Mouse (Mus musculus) G1E (cell line): ENCODE measurements around the gene Igfbp5. TPM values are rescaled to one million over a fixed set of nuclear protein-coding genes. Genes with fewer than 3 reads are reported as not detected.
A peak's percentile ranks its signal among the peaks of the same experiment; 100 is the strongest.

ENCODE experiments used
- ATAC-seq: 2 replicates; pipeline ENCODE4 v1.8.0; 2016; ENCODE audit warnings: mild to moderate bottlenecking; ENCODE audit not compliant: insufficient number of reproducible peaks, poor library complexity, low FRiP score, severe bottlenecking; ENCODE audit errors: extremely low read depth
- DNase-seq: peaks from one replicate; pipeline ENCODE4 v3.0.0; 2012; ENCODE audit warnings: low spot score
- H3K27me3 ChIP-seq: 2 replicates; pipeline ENCODE4 v1.6.1; 2012; ENCODE audit warnings: mild to moderate bottlenecking, low read length, inconsistent platforms; ENCODE audit not compliant: insufficient read depth
- H3K36me3 ChIP-seq: replicated peaks from 2 replicates; pipeline ENCODE3; 2012; ENCODE audit warnings: mild to moderate bottlenecking, inconsistent platforms
- H3K4me1 ChIP-seq: 2 replicates; pipeline ENCODE4 v1.6.1; 2012; ENCODE audit warnings: low read depth, low read length, inconsistent platforms, mixed read lengths; ENCODE audit not compliant: insufficient read depth
- H3K4me3 ChIP-seq: 2 replicates; pipeline ENCODE4 v1.5.1; 2012; ENCODE audit warnings: low read depth, mild to moderate bottlenecking, inconsistent platforms, low read length, moderate library complexity, mixed read lengths
- H3K9me3 ChIP-seq: replicated peaks from 2 replicates; pipeline ENCODE4 v1.6.1; 2012; ENCODE audit warnings: inconsistent platforms
- CTCF ChIP-seq: IDR thresholded peaks from 2 replicates; pipeline ENCODE4 v1.5.1; 2012; ENCODE audit warnings: low read depth, low read length, inconsistent platforms, mixed read lengths
- GATA1 ChIP-seq: IDR thresholded peaks from 2 replicates; pipeline ENCODE4 v1.6.1; 2012; ENCODE audit warnings: borderline replicate concordance, low read length, inconsistent platforms, mixed read lengths
- GATA2 ChIP-seq: IDR thresholded peaks from 2 replicates; pipeline ENCODE4 v1.6.1; 2012; ENCODE audit warnings: low read depth, low read length, inconsistent platforms, borderline replicate concordance
- POLR2AphosphoS5 ChIP-seq: IDR thresholded peaks from 2 replicates; pipeline ENCODE4 v1.6.1; 2012; ENCODE audit warnings: low read depth, low read length, inconsistent platforms; ENCODE audit not compliant: insufficient replicate concordance
- TAL1 ChIP-seq: conservative IDR thresholded peaks from 2 replicates; pipeline ENCODE4 v1.6.1; 2012; ENCODE audit warnings: low read depth, low read length, inconsistent platforms, mixed read lengths
- polyA plus RNA-seq: library from polyadenylated mRNA; stranded (reverse); fragments of >175 nt; gene quantifications from 2 replicates; pipeline ENCODE4 v1.2.3, GENCODE M21; 2012
- total RNA-seq, 2 experiments: library from RNA; stranded (forward) in 1 of 2; stranded (reverse) in 1 of 2; fragments of 200-1000 nt in 1 of 2; fragments of >200 nt in 1 of 2; fragmentation: Nextera tagmentation in 1 of 2; gene quantifications; 2 replicates each; pipeline ENCODE4 v1.2.3; 2014 to 2017

Igfbp5 gene
- total RNA-seq (2014; fragmentation: Nextera tagmentation) (not detected in 2 replicates), total RNA-seq (2017) (0.11 and 0.17 TPM in 2 replicates), polyA plus RNA-seq (0.01 TPM in 1 of 2 replicates, not detected in the other)

GRCm38 (mm10) chr1:72874287-72875211 lies at the start of gene Igfbp5:
Igfbp5 (minus strand) TSS chr1:72874884.
- DNase-seq (no peak), ATAC-seq (no peak)
- H3K36me3 ChIP-seq = no peaks in the 10 kb centered on the region
- H3K4me1 ChIP-seq = peaks cover 42% of the 10 kb centered on the region
- TF ChIP-seq TAL1 = no peak
- no peak for TF ChIP-seq GATA2
- no peak for TF ChIP-seq POLR2AphosphoS5
- TF ChIP-seq GATA1 = no peak
- TF ChIP-seq CTCF = no peak
- H3K9me3 ChIP-seq = no peaks in the 10 kb centered on the region
- 0 out of 2 replicates have a peak within 1 kb of the TSS, but pooled peaks have one; percentile 8 for H3K4me3 ChIP-seq
- peaks cover 53% of the 10 kb centered on the region for H3K27me3 ChIP-seq

GRCm38 (mm10) chr1:72914815-72915214 lies 40.1 kb upstream of the Igfbp5 start:
- ATAC-seq = no peak
- Histone ChIP-seq H3K36me3 (no peaks in the 10 kb centered on the region), H3K4me1 (no peaks in the 10 kb centered on the region; the same call in 1 of the 2 replicates), H3K4me3 (no peak overlapping the region), H3K27me3 (peaks cover 43% of the 10 kb centered on the region), H3K9me3 (no peaks in the 10 kb centered on the region)
- no peak for DNase-seq
- TF ChIP-seq TAL1 = no peak
- no peak for TF ChIP-seq CTCF
- no peak for TF ChIP-seq POLR2AphosphoS5
- no peak for TF ChIP-seq GATA2
- TF ChIP-seq GATA1 = no peak

- ATAC-seq = no peak
- Histone ChIP-seq H3K9me3 (no peaks in the 10 kb centered on the region), H3K36me3 (no peaks in the 10 kb centered on the region), H3K27me3 (peaks cover 43% of the 10 kb centered on the region), H3K4me1 (no peaks in the 10 kb centered on the region; the same call in 1 of the 2 replicates), H3K4me3 (no peak overlapping the region)
- TF ChIP-seq TAL1 (no peak), CTCF (no peak), GATA2 (no peak), GATA1 (no peak), POLR2AphosphoS5 (no peak)
- no peak for DNase-seq
Observed at GRCm38 (mm10) chr1:72913073-72913472, 38.4 kb upstream of the Igfbp5 start.

- no peak for DNase-seq
- TF ChIP-seq GATA2 (no peak), CTCF (no peak), GATA1 (no peak), TAL1 (no peak), POLR2AphosphoS5 (no peak)
- no peaks in the 10 kb centered on the region for H3K9me3 ChIP-seq
- no peak overlapping the region for H3K4me3 ChIP-seq
- no peak for ATAC-seq
- peaks cover 5% of the 10 kb centered on the region; the same call in 1 of the 2 replicates for H3K4me1 ChIP-seq
- H3K36me3 ChIP-seq = no peaks in the 10 kb centered on the region
- peaks cover 39% of the 10 kb centered on the region for H3K27me3 ChIP-seq
Observed at GRCm38 (mm10) chr1:72895821-72896220, 21.1 kb upstream of the Igfbp5 start.

GRCm38 (mm10) chr1:72887910-72888309 lies 13.2 kb upstream of the Igfbp5 start:
- Histone ChIP-seq H3K4me3 (no peak overlapping the region), H3K9me3 (no peaks in the 10 kb centered on the region), H3K36me3 (no peaks in the 10 kb centered on the region), H3K4me1 (no peaks in the 10 kb centered on the region), H3K27me3 (peaks cover 28% of the 10 kb centered on the region)
- no peak for DNase-seq
- no peak for ATAC-seq
- no peak for TF ChIP-seq CTCF
- no peak for TF ChIP-seq GATA2
- no peak for TF ChIP-seq POLR2AphosphoS5
- no peak for TF ChIP-seq TAL1
- no peak for TF ChIP-seq GATA1

GRCm38 (mm10) chr1:72885819-72886169 lies 11.1 kb upstream of the Igfbp5 start:
- TF ChIP-seq GATA2 = no peak
- no peaks in the 10 kb centered on the region for H3K4me1 ChIP-seq
- no peak overlapping the region for H3K4me3 ChIP-seq
- H3K36me3 ChIP-seq = no peaks in the 10 kb centered on the region
- H3K27me3 ChIP-seq = peaks cover 19% of the 10 kb centered on the region
- ATAC-seq (no peak), DNase-seq (no peak)
- no peaks in the 10 kb centered on the region for H3K9me3 ChIP-seq
